Mouse (Mus musculus) cortical plate, adult 2 months (tissue): ENCODE results near the gene Smtn.

Source experiments
- CTCF ChIP-seq: fragments of 200-500 bp; IDR thresholded peaks from 2 replicates; pipeline ENCODE4 v1.5.1; 2011; ENCODE audit warnings: mild to moderate bottlenecking, control low read depth, low read length; ENCODE audit not compliant: insufficient read depth; ENCODE audit errors: extremely low read depth
- POLR2A ChIP-seq: fragments of 200-500 bp; IDR thresholded peaks from 2 replicates; pipeline ENCODE4 v1.6.1; 2011; ENCODE audit warnings: mild to moderate bottlenecking, low read length, control low read depth; ENCODE audit not compliant: insufficient read depth; ENCODE audit errors: extremely low read depth

DNA sequence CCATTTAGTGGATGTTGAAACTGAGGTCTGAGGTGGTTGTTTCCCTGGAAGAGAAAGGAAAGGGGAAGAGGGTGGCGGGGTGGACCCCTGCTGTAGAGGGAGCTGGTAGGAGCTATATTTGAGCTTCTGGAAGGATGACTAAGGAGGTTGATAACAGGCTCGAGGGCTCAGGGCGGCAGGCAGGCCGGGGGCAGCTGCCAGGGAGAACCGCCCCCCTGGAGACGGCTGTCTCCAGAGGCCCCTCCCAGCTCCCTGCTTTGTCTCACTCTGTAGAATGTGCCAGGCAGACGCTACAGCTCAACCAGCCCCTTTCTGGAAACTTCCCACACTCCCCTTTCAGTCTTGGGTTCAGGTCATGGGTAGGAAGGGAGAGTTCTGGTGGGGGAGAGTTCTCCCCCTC lies 32.2 kb downstream of the Smtn start:
- TF ChIP-seq POLR2A (no peak), CTCF (no peak)
